Mouse (Mus musculus) retina, adult 2 months (tissue): ENCODE measurements around the gene A930004D18Rik.

Source experiments
- DNase-seq: peaks from one replicate; pipeline ENCODE4 v3.0.0-alpha.2; 2012; ENCODE audit warnings: low read depth, low spot score

The A930004D18Rik gene

DNA sequence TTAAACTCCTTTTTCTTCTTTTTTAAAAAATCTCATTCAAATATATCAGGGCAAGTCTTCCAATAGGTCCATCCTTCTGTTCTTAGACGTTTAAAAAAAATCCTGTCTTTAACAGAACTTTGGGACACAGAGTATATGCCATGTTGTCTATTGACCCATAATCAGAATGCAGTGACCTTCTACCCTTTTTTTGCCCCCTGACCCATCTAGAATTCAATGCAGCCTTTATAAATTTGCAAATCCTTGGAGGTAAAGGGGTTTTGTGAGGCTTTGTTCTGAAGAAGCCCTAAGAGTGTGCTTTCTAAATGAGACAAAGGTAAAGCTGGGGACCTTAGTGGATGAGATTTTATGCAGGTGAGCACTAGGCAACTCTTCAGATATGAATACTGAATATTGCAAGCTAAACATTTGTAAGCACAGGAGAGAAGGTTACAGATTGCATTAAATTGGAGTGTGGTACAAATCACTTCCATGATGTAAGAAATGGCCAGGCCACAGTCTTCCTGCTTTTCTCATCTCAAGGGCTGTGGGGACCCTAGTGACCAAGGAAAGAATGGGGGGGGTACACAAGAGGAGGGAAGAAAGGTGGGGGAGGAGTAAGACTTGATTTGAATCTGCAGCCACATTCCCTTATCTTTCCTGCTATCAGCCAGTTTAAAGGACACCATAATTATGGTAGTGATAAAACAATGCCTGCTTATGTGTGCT, 15.9 kb upstream of the A930004D18Rik start:
- no peak for DNase-seq

DNA sequence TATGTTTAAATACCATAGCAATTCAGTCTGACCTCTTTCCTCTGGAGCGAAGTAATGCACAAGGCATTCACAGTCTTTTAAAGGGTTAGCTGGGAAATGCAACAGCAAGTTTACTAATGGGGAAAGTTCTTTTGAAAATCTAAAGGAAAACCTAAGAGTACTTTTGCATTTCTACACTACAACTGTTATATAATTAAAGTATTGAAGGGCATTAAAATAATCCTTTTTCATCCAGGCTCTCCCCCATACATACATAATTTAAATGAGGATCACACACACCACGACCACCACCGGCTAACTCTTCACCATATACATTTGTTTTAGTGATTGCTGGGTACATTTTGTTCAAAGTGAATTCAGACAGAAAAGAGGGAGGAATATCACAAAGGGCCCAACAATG, 15.0 kb upstream of the A930004D18Rik start:
- DNase-seq, result no peak

DNA sequence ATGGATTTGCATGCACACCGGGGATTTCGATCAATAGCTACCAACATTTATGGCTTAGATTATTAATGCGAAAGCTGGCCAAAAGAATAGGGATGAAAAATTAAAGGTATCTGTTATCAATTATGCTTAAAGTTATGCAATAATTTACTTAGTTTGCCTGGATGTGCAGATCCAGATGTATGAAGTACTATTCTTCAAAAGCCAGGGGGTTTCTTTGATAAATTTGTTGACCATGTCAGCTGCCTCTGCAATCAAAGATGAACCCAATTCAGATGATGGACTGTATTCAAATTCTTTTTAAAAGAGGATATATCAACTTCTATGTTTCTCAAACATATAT, 14.3 kb upstream of the A930004D18Rik start:
- no peak for DNase-seq

DNA sequence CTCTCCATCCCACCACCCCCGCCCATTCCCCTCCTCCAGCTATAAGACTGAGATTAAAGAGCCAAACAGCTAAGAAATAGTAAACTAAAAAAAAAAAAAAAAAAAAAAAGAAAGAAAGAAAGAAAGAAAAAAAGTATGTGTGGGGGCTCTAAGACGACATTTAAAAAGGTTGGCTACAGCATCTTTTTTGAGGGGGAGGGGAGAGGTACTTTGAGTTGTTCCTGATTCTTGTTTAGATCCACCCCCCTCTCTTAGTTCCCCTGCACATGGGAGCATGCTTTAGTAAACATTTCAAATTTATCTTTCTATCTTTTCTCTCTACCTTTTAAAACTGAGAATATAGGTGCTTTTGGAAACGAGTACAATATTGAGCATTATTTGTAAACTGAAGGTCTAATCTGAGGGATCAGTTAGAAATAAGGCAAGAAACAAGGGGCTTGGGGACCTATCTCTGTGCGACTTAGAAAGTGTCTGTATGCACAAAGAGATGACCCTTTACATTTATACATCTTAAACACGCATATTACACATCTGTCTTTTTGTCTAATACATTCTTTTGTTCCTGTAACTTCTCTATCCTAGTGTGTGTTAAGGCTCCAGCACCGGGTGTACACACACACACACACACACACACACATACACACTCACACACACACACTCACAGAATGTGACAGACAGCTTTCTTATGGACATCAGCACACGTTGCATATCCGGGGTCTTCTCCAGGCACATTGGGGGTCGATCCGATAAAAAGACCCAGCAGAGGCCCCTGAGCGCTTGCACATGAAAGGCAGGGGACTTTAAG, 13.7 kb upstream of the A930004D18Rik start:
- no peak for DNase-seq

DNA sequence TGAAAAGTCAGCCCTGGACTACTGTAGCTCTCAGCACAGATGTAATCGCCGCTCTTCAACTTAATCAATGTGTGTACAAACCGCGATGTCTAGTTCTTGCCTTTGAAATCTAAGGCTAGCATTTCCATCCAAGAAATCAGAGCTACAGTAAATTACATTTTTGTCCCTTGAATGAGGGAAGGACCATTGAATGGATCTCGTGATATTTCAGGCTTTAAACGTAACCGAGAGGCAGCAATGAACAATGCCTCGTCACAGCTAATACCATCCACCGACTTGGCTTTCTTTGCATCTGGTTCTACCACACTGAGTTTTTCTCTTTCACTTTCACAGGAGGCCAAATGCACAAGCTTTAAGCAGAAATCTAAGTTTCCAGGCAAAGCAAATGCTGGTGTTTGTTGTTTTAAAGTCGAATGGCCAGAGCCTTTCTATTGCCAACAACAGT, 13.0 kb upstream of the A930004D18Rik start:
- DNase-seq, result no peak

DNA sequence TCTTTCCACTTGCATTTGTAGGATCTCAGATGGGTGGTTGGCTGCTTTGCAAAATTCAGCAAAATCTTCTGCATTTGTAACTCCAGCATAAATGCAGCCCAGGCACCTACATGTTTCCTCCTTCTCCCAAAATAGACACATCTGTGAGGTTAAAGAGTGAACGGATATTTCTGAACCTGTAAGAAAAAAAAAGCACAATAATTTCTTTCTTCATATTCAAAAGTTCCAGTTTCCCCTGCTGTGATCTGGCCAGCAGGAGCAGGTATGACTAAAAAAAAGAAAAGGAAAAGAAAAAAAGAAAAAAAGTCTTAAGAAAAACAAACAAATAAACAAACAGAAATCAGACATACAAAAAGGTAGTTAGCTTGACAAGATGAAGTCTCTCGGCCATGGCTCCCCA, 12.5 kb upstream of the A930004D18Rik start:
- no peak for DNase-seq

DNA sequence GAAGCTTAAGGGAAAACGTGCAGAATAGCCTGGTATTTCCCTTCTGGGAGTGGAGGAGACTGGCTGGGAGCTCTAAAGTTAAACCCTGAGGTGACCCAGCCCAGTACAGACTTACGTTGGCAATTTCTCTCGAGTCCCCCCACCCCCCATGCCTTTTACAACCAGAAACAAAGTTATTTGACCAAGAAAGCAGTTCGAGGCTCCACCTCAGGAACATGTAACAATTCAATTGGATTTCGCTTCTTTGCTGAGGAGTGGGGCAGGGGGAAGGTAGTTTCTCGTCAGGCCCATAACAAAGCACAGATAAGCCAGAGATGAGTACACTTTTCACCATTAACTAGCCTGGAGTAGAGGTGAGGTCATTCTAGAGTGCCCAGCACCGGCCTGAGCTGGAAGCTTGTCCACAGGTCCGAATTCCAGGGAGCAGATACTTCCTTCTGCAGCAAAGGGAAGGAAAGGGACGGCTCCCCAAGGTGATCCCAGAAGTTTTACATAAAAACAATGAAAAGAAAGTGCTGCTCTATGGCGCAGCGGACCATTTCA, 11.8 kb upstream of the A930004D18Rik start:
- no peak for DNase-seq

DNA sequence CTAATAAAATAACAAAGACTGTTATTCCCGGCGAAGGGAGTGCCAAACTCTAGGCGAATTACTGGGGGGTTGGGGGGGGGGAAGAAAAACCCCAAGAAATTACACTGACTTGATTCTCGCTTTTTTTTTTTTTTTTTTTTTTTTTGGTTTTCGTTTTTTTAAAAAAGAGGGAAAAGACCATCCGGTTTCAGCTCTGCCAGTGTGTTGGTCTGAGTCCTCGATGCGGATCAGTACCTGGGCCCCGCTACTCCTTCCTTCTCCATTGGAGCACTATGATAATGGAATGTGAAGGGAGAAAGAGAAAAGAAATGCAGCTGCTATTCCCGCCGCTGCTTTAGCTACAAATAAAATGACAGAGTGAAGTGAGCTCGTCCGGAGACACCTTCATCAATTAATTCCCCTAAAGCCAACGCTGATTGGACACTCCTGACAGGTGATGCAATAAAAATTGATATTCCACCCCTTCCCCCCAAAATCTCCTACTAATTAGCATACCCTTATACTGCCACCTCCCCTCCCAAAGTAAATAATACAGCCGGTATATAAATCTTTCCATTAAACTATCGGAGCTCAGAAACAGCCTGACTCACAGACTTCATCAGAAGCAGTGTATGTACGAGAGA, 11.0 kb upstream of the A930004D18Rik start, which contains the start of gene Skida1:
Gene Skida1, minus strand, starts transcription at position 599 of the 623 bp plus-strand sequence.
- DNase-seq, result no peak

DNA sequence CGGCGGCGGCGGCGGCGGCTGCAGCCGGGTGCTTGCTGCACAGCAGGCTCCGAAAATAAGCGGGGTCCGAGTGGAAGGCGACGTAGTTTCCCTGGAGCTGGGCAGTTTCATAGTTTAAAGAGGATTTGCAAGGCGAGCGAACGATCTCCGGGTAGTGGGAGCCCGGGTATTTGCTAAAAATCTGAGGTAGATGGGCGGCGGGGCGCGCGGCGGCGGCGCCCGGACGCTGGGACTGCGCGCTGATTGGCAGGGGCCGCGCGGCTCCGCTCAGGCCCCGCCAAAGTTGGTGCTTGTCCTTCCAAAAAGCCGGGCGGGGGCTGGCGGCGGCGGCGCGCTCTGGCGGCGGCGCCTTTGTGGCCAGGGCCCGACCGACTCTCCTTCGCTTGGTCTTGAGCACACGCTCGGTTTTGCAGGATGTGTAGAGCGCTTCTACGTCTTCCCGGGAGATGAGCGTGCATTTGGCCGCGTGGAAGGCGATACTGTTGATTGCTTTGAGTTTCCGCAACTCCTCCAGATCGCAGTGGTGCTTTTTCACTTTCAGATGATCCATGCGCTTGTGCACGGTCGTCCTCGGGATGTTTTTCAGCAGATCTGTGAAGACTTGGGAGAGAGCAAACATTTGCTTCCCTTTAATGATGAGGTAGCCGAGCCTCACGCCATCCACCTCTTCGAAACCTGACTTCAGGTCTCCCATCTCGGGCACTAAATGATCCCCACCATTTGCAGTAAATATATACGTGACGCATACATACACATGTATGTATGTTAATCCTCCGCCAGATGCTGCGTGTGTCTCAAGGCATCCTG, 10.3 kb upstream of the A930004D18Rik start:
- no peak for DNase-seq

DNA sequence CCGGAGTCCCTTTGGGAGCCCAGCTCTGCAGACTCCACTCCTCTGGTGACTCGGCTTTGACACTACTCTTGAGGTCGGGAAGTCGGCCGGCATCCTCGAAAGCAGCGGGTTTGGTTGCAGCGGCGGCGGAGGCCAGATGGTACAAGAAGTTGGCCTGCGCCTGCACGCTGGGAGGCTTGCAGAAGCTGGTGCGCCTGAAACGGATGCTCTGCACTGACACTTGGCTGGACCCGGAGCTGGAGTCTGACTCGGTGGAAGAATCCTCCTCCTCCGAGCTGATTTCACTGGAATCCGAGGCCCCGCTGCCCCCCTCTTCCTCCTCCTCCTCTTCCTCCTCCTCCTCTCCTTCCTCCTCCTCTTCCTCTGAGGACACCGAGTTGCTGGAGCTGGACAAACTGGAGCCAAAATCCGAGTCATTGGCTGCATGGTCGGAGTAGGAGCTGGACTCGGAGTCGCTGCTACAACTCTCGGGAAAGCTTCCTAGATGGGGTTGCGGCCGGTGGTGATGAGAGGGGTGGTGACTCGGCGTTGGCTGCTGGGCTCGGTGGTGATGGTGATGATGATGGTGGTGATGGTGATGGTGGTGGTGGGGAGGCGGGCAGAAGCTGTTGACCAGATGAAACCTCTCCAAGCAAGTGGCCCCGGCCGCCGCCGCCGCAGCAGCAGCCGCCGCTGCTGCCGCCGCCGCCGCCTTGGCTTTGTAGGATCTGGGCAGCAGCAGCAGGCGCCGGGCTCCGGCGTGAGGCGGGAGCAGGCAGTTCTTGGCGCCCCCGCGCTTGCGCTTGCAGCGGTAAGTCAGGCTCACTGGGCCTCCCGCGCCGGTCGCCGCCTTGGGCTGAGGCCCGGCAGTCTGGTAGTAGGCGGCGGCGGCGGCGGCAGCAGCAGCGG, 9.5 kb upstream of the A930004D18Rik start:
- DNase-seq, result no peak

DNA sequence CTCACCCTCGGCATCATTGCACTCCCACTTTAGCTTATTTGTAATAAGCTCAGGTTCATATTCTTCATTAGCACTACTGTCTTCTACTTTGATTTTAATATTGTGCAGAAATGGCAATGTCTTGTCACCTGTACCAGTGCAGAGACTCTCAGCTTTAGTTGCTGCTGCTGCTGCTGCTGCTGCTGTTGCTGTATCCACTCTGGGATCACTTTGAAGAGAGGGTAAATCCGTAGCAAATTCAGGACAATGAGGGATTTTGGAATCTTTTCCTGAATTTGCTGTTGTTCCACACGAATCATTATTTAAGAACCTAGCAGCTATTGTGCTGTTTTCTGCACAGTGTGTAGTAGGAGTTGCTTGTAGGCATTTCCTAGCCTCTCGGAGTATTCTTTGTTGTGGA, 8.6 kb upstream of the A930004D18Rik start:
- no peak for DNase-seq

DNA sequence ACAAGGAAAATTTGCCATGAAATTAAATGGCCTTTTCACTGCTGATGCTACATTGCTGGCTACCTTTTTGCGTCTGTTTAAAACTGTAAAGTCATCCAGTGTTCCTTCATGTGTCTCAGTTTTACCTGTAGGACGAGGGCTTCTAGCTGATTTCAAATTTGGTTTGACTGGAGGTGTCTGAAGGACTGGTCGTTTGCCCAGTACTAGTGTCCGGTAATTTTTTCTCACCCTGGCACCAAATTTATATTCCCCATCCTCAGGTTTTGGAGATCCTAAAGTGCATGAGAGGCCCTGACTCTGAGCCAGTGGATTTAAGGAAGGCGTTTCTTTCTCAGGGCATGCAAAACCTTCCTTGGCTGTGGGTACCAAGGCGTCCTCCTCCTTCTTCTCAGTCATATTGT, 8.2 kb upstream of the A930004D18Rik start:
- no peak for DNase-seq

DNA sequence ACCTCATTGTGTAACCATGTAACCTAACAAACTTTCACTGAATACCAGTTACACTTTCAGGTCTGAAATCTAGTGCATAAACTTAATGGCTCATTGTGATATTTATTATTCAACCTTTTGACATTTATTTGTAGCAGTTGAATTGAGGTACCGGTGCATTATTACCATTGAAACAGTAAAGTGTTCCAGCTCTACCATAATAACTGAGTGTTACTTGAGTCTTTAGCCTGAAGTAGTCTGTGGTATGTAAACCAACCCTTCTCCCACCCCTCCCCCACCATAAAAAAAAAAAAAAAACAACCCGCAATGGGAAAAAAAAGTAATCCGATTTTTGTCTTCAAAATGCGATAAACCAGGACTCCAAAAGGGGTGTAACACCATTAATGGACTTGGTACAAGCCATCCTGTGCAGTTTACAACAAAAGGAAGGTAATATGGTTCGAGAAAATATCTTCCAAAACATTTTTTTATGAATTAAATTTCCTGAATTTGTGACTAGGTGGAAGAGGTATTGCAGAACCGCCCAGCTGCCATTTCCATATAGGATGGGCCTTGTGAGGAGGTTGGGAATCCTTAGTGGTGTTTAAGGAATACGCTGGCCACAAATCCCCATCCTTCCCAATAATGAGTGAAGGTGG, 7.7 kb upstream of the A930004D18Rik start:
- no peak for DNase-seq

DNA sequence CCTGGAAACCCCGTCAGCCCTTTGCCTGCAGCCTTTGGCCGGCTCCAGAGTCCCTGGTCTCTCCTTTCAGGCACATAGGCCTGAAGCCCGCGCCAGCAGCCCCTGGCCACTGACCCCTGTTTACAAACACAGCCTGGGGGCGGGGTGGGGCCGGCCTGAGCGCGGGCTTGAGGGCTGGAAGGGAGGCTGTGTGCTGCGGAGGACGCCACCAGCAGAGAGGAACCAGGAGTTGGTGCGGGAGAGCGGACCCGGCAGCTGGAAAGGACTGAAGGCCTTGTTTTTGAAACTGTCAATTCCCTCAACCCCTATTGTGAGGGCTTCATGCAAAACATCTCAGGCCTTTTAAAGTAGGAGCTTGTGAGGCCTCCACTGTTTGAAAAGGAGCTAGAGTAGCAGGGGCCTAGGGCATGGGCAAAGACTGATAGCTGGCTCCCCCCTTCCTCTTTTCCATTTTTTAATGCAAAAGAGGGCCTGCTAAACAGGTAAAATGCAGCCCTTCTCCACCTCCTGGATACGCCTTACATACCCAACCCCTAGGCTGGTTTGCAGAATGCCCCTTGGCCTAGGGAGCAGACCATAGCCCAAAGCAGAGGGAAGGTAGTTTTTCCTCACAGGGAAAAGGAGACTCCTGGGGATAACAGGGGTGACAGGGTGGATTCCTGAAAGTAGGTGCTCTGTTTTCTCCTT, 3.8 kb upstream of the A930004D18Rik start:
- no peak for DNase-seq

DNA sequence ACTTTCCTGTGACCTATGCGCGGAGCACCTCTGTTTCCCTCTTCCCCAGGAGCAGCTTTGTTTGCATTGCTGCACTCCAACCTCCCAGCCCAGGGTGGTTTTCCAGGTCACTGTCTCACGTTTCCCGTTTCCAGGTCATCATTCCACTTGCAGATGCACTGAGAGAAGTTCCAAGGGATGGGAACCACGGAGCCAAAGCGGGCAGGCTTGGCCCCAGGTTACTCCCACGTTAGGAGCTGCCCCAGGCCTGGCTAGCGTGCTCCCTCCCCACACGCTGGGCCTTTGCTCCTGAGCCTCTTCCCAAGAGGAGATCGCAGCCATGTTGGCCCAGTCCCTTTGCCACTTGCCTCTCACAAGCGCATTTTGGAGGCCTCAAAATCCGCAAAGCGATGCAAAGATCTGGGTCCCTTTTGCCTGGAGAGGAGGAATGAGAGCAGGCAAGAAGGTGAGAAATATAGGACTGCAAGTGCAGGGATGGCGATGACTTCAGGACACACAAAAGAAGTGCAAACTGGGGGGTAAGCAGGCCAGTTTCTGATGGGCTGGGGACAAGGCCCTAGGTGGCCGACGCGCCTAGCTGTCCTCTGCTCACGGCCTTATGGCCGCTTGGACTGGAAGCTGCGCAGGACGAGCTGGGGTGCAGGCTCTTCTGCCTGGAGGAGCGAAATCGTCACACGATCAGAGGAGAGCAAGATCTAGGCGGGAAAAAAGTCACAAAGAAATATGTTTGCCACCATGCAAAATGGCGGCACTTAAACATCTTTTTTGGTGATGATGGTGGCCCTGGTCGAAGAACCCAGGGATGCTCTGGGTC, 3.0 kb upstream of the A930004D18Rik start:
- DNase-seq, result no peak

DNA sequence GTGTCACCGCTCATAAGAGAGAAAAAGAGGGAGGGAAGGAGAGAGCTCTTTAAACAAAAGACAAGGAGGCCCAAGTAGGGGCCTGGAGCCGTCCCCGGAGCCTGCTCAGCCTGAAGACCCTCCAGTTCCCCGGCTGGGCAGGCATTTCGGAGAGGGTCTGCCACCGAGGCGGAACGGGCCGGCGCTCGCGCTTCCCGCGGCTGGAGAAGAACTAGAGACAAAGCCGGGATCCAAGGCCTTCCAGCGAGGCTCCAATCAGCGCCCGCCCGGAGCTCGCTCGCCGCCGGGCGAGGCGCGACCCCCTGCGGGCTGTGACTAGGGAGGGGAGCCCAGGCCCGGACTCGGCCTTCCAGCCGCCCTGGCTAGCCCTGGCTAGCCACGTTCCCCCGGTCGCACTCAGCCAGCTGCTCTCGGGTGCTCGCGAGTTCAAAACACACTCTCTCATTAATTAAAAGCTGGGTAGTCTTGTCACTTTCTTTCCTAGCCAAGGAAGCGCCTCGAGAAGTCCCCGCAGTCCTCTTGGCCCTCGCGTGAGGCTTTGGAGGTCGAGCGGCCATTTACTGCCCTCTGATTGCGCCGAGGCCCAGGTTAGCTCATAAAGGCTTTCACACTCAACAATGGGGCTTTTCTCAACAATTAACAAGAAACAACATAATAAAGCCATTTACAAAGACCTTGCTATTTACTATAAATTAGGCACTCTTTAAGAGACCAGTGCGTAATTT, 2.2 kb upstream of the A930004D18Rik start:
- DNase-seq, result no peak

DNA sequence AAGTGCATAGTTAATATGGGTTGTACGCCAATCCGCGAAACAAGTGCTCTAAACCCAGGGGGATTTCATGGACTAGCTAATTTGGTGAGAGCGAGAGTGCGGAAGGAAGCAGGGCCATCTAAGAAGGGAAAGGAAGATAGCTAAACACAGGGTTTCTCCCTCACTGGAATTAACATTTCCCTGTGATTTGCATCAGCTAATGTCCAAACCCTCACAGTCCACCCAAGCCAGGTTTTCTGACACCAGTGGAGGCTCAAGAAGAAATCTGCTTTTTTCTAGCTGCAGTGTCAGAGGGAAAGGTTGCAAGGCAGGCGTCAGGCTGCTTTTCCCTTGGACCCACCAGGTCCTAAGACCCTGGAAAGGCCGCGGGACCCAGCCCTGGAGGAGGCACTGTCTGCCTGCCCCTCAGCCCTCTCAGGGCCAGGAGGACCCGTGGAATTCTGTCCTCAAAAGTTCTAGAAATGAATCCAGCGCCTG, 1.4 kb upstream of the A930004D18Rik start:
- no peak for DNase-seq
